Mouse (Mus musculus): ENCODE results near the gene Gm26620.

- TF ChIP-seq GATA1 (IDR thresholded peaks at IDR 0.05; ENCODE audit: borderline replicate concordance, low read length) = no peak
- TF ChIP-seq FLI1 (IDR thresholded peaks at IDR 0.05; ENCODE audit: low read length) = no peak
These were observed at the start of gene Gm26620, which contains the start of gene Dusp12 for GRCm38 (mm10) chr1:170884978-170885561.

Measured in megakaryocyte, embryonic 14.5 days (primary cell).